Mouse (Mus musculus) embryo, embryonic 10.5 days (tissue): ENCODE results near the gene Ppp1r14c.

Experiments
- DNase-seq: peaks from one replicate; pipeline ENCODE4 v3.0.0-alpha.2; 2015; ENCODE audit warnings: low spot score

Ppp1r14c gene

DNA sequence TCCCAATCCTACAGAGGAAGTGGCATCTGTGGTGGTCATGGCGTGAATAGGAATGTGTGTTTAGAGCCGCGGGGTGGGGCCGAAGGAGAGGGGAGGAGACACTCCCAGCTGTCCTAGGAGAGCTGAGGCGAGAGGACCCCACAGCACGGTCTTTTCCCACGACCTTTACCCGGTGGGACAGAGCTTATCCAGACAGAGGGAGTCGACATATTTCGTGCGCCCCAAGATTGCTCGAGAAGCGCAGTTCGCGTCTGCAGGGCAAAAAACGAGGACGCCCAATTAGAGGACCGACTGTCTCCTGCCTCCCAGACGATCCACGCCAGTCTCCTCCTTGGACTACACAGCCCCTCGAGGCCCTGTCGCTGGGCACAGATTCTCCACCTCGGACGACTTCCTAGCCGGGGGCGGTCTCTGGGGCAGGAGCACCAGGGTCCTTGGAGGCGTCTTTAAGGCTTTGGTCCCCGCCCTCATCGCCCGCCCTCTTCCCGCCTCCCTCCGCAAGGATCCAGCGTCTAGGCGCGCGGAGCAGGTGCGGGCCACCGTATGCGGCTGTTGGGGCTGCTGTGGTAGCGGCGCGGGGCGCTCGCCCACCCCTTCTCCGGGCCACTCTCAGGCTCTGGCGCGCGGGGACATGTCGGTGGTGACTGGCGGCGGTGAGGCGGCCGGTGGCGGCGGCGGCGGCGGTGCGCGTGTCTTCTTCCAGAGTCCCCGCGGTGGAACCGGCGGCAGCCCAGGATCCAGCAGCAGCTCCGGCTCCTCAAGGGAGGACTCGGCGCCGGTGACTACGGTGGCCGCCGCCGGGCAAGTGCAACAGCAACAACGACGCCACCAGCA lies at the start of gene Ppp1r14c:
TSS of gene Ppp1r14c (plus strand) at position 22 of the 834 bp plus-strand sequence.
- DNase-seq: peak; percentile 61

DNA sequence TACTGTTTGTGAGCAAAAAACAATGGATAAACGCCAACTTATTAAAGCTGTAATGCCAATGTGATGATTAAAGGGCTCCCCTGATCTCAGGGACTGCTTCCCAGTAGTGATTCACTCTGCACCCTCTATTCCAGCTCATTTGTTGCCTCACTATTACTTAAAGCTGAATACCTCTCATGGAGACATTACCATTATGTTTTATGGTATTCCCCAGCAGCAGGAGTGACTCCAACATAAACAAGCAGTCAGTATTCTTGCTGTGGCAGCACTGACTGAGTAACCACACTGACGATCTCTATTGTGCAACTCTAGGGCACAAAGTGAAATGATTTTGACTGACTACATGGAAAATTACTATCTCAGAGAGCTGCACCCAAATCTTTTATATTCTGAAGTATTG lies 44.5 kb upstream of the Ppp1r14c start:
- no peak for DNase-seq

DNA sequence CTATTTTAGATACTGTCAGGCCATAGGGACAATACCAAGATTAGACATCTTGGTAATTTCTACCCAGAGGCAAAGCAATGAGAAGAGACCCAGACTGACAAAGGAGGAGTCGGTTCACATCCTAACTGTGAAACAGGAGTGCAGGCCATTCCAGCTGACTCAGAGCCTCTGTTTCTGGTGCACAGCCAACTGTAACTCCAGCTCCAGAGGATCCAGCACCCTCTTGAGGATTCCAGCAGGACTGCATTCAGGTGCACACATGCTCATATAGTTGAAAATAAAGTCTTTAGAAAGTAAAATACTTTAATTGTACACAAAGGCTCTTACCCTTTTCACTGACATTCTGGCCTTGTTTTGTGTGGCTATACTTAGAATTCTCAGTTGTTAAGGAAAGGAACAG lies 40.4 kb upstream of the Ppp1r14c start:
- DNase-seq: no peak

DNA sequence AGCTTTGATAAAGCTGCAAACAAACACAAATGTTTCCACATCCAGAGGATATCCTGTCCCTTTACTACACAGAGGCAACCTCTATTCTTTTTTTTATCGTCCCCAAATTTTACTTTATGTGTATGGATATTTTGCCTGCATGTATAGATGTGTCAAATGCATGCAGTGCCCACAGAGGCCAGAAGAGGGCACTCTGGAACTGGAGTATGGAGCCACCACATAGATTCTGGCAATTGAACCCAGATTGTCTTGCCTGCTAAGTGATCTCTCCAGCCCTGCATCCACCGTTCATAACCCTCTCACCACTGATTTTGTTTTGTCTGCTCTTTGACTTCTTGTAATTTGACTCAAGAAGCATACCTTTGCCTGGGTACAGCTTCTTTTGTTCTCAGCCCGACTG lies 33.0 kb upstream of the Ppp1r14c start:
- peak; percentile 86 for DNase-seq

DNA sequence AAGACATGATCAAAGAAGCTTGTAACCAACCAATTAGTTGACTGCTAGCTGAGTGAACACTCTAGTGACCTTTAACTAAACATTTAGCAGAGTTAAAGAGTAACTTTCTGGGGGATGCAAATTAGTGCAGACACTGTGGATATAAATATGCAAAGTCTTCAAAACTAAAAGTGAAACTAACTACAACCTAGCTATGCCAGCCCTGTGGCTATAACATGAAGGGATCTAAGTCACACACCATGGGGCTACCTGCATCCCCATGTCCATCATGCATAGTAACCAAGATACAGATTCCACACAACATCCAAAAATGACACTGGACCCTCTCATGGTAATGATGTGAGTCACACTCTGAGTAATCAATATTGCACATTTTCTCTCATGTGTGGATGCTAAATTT lies 31.3 kb upstream of the Ppp1r14c start:
- DNase-seq: no peak

DNA sequence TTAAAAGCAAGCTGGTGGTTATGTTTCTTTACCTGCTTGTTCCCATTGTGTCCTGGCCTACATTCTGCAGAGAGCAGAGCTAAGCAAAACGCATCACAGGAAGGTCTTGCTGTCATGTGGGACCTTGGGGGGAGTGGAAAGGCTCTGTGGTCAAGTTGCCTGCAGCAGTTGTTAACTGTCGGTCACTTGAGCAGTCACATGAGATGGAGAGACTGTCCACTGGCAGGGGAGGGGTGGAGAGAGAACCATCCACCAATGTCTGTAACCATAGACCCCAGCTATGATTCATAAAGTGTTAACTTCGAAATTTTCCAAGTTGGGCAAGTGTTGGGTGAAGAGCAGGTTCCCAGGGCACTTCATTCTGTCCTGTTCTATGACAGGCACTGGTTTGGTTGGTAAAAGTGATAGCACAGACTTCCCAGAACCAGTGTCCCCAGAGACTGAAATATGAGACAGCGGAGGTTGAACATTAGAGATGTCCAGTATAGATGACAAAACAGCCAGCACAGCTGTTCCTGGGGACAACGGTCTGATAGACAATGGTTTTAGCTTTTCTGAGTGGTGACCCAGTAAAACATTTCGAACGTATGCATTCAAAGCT lies 29.0 kb upstream of the Ppp1r14c start:
- no peak for DNase-seq

DNA sequence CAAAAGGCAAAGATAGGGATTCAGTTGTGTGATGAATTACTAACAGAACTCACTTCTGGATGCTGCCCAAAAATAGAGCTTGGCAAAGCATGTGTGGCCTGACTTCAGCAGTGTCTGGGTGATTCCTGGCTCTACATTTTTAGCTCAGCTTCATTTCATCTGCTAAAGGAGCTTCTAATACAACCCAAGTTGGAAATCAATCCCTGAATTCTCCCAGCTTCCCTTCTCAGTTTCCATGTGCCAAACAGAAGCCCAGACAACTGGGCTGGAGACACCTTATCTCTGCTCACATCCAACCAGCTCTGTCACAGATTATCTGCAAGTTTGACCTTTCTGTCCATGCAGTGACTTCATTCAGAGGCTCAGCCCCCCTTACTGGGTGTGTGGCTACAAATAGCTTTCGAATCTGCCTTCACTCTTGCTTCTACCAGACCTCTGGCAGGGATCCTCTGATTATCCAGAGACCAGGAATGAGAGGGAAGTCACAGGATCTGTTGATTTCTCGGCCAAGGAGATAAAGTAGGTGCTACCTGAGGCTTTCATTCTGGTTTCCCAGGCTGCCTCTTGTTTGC lies 28.4 kb upstream of the Ppp1r14c start:
- DNase-seq: peak; percentile 4

DNA sequence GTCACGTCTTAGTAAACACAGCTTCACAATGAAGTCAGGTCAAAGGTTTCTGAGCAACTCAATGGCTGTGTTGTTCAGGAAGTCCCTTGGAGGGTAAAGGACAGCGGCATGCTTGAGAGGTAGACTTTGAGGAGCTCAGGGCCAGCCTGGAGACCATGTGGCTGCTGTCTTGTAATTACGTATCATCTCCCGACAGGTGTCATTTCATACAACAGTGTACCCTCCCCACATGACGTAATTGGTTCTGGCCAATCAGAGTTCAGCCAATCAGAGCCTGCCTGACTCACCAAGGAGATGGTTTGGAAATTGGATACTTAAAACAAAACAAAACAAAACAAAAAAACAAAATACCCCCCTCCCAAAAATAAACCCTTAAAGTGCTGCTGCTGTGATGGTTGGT lies 20.2 kb upstream of the Ppp1r14c start:
- no peak for DNase-seq

DNA sequence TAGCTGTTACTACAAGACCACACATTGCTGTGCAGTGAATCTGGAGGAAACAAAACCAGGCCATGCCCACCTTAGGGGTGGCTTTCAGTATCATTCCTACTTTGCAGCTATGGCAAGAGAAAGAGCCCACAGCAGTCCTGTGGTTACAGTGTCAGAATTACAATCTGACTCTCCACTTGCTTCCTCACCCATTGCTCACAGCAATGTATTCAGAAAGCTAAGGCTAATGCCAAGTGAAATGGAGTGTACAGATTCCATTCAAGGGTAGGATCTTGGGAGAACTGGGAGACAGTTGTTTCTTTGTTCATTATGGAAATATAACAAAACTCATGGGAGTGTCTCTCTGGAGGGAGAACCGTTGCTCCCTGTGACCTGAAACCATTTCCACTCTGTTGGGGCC lies 6.3 kb upstream of the Ppp1r14c start:
- DNase-seq: no peak

DNA sequence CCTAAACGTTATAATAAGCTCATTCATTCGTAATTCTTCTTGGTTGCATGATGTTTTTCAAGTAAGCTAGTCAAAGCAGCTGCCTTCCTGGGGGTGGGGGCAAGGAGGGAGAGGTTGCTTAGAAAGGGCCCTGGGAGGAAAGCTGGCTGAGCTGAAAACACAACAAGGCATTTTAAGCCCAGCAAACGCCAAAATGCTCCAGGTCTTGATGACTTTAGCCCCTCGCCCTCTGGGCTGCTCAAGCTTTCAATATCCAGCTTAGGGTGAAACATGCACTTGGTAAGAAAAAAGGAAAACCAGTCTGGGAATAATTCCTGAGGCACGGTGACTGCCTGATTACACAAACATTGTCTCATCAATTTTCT lies 204 bp upstream of the Ppp1r14c start:
- no peak for DNase-seq

DNA sequence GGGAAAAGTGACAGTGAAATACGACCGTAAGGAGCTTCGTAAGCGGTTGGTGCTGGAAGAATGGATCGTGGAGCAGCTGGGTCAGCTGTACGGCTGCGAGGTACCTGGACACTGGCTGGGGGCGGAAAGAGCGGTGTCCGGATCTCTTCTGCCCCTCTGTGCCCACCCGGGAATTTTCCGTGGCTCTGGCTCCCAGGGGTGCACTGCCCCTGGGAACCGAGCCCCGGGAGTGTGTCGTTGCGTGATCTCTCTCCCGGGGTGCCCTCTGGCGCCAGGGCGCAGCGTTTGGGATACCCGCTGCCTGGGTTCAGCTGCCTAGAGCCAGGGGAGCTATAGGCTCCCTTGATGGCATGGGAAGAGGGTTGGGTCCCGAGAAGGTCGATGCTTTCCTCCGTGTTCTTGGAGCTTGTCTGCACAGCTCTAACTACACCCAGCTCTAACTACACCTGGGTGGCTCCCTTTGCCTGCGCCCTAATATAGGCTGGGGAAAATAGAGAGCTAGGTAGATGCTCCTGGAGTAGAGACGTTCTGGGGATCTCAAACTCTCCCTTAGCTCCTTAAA lies 1.1 kb downstream of the Ppp1r14c start:
- no peak for DNase-seq

DNA sequence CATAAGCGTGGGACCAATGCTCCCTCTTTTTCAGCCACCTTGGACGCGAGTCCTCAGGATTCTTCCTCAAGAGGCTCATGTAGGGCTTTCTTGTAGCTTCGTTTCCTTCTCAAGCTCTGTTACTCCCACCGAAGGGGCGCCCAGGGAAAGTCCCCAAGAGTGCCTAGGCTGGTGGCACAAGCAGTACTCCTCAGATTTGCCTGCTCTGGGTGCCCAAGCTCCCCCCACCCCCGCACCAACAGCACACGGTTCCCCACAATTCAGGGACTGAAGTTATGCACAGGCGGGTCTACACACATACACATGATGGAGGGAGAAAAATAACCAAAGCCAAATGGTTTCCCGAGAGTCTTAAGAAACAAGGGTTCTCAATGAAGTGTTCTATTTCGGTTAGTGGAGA lies 1.6 kb downstream of the Ppp1r14c start:
- peak; percentile 11 for DNase-seq

DNA sequence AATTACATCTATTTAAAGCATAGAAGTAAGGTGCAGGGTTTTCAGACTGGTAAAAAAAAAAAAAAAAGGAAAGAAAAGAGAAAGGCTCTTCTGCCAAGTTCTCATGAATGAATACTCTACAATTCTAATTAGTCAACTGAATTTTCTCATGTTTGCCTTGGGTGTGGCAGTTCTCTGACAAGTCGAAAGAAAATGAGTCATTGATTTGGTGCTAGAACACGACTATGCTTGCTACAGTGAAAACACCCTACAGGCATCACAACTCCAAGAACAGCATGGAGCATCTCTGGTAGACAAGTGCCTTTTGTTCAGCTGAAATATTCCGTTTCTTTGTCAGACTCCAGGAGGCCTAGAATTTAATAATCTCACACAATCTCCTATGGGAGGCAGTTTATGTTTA lies 17.3 kb downstream of the Ppp1r14c start:
- DNase-seq: no peak

DNA sequence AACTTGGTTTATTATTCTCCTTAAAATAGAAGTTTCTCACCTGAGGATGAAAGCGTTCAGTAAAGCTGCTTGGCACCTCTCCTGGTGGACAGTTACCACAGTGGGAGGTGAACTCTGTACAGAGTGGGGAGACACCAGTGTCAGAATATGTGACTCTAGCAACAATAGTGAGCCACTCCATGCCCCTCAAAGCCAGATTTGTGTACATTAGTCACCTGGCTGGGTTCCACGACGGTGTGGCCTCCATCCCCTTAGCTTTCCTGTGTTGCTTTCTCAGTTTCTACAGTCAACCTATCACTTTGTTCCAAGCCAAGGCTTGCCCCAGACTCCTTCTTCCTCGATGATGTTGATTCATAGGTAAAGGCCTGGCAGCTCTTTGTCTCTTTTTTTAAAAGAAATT lies 26.4 kb downstream of the Ppp1r14c start:
- no peak for DNase-seq

DNA sequence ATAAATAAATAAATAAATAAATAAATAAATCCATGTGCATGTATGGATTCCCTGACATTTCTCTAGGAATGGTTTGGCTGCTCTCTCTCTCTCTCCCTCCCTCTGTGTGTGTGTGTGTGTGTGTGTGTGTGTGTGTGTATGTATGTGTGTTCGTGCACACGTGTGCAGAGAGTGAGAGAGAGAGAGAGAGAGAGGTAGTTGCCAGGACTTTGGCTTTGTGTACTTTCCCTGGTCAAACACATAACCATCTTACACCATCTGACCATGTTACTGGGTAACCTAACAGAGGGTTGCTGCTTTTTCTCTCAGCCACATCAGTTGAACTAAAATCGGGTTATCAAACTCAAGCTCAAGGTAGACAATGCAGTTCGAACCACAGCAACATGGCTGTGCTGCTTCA lies 27.7 kb downstream of the Ppp1r14c start:
- no peak for DNase-seq

DNA sequence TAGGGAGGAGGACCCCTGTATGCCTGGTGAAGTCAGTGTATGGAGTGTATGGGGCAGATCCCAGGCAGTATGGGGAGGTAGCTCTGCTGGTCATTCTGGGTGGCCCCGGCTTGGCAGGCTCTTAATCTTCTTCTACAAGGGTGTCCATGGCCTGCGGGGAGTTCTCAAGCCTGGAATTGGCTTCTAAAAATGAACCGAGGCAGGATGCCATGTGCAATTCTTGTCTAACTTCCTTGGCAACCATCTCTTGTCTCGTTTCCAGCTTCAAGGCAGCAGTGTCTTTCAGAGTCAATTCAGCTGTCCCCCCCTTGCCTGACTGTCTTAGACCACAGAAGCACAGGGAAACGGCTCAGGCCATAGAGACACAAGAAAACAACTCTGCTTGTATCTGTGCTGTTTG lies 28.3 kb downstream of the Ppp1r14c start:
- DNase-seq: no peak

DNA sequence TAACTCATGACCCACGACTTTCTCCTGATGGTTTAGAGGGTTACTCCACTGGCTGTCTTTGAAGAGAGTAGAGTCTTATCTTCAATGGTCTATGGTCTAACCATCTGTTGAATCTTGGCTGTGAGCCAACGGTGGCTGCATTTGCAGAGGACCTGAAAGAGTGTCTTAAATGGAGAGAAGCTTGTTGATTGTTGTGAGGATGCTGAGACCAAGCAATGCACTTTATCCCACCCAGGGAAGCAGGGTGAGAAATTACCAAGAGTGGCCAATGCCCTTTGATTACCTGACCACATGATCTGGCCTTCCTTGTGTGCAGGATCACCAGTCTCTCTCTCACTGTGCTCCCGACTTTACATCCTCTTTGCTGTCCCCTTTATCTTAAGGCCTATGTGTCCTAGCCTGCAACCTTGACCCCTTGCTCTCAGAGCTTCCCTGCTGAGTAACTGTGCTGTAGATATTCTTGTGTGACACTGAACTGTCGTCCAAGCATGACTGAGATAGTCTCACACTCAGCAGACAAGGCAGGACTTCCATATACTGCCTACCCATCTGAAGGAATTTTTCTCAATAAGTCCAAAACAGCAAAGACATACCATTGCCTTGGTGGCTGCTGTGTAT lies 28.9 kb downstream of the Ppp1r14c start:
- DNase-seq: no peak

DNA sequence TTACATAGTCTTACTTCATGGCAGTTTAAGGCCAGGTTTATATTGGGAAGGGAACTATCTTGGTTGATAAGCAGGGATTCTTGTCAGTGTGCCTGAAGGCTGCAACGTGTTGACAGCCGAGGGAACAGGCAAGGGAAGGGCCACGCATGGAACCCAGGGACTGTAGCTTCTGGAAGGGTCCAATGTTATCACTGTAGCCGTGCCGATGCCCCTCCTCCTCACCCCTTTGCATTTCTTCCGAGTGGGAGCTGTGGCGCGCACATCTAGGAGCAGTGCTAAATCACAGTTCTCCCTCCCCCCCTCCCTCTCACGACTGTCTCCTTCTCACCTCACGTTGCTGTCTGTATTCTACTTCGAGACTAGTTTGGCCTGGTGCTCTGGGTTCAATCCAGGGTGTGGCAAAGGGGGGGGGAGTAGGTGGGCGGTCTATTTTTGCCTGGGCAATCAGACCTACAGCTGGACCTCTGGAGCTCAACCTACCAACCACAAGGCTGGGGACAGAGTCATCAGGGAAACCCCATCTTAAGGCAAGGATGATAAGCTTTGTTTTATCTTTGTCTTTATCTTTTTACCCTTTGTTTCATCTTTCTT lies 29.6 kb downstream of the Ppp1r14c start:
- DNase-seq: no peak

DNA sequence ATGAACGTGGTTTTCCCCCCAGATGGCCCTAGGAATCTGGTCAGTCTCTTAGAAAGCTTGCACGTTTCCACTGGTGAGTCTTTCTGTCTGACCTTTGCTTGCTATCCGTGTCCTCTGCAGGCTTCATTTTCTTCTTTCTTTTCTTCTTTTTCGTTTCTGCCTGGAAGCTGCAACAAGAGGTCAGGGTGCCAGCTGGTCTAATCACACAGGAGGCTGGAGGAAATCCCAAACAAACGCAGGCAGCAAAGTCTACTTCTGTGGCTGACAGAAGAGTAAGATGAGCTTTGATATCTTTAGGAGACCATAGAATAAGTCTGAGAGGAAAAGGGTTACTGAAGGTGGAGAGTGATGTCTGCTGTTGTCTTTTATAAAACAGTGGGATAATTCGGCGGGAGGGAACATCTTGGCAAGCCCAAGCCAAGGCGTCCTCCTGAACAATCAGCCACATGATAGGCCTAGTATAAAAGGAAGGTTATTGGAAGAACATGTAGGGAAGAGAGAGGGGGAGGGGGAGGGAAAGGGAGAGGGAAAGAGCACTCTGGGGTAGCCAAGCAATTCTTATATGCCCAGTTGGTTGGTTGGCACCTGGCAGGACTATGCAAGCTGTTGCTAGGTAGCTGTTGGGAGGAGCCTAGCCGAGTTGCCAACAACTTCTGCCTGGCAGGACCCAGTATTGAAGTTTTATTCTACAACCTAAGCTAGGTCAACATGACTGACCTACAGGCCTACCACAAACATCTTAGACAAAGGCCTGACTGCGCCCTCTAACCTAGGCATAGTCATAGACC lies 30.3 kb downstream of the Ppp1r14c start:
- no peak for DNase-seq

DNA sequence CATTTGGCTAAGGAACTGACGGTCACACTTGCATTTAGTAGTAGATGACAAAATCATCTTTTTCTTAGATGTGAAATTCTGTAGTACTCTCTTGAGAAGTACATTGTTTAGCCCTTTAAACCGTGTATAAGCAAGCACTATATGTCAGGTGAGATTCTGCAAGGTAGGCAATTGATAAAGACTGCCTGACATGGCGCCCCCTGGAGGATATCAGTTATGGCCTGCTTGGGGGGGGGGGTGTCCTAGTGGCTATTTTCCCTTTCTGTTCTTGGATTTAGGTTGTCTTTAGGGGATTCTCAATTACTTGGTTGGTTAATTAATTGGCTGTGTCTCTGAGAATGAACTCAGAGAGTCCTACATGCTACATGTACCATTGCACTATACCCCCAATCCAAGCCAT lies 31.5 kb downstream of the Ppp1r14c start:
- no peak for DNase-seq

DNA sequence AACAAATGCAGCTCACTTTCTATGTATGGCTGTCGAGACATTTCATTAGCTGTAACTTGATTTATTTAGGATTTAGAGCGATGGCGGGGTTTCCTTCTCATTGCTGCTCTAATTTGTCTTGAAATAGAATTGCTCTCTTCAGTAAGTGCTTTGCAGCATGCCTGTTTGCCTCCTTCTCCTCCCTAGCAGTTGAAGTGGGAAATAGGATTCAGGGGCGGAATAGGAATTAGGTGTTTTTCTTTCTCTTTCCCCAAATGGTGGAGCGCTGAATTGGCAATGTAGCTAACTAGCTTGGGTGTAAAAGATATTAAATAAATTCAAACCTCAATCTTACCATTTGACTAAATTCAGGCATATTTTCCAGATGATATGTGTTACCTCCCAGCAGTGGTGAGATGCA lies 32.2 kb downstream of the Ppp1r14c start:
- DNase-seq: no peak

DNA sequence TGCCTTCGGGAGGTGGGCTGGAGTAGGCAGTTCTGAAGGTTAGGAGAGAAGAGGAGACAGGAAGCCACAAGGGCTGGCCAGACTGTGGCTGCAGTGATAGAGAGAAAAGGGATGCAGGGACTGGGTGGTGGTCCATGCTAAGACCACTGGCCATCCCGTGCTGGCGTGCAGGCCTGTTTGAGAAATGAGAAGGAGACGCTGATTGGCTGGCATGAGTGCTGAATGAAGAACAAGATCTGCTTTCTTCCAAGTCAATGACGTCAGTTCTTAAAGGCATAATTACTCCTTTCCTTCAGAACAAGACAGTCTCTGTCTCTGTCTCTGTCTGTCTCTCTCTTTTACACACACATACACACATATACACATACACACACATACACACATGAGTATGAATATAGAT lies 36.4 kb downstream of the Ppp1r14c start:
- DNase-seq: no peak
